Mouse (Mus musculus) right cerebral cortex, postnatal 4 days (tissue): ENCODE data around the gene Galnt12.
"Not testable (repeated sequence)": the region's sequence is repeated elsewhere in the genome, so short reads cannot be mapped to it uniquely, and the experiment has no call there.

Source experiments
- DNase-seq: peaks from one replicate; pipeline ENCODE4 v3.0.0-alpha.2; 2022

The Galnt12 gene

DNA sequence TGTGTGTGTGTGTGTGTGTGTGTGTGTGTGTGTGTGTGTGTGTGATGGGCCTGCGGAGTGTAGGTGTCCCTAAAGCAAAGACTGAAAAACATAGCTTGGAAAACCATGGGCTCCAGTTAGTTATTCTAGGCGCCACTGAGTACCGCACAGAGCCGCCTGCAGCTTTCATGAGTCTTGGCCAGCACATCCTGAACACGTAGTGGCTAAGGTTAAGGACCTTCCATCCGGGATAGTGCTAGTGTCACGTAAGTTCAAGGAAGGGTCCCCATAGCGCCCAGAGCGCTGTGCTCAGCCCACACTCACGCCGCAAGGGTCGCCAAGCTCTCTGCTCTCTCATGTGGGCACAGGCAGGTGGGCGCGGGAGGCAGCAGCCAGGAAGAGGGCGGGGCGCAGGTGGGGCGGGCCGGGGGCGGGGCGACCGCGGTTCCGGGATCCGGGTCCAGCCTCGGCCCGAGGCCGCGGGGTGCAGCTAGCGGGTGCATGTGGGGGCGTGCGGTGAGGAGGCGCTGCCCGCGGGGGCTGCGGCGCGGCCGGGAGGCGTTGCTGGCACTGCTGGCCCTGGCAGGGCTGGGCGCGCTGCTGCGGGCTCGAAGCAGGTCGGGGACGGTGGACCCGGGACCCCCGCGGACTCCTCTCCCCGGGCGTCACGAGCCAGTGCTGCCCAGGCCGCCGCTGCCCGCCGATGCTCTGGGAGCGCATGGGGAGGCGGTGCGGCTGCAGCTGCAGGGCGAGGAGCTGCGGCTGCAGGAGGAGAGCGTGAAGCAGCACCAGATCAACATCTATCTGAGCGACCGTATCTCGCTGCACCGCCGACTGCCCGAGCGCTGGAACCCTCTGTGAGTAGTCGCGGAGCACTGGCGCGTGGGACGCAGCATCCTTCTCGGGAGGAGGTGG is at the start of gene Galnt12:
Gene Galnt12, plus strand, starts transcription at position 417 of the 894 bp plus-strand sequence.
- peak; percentile 47 for DNase-seq

DNA sequence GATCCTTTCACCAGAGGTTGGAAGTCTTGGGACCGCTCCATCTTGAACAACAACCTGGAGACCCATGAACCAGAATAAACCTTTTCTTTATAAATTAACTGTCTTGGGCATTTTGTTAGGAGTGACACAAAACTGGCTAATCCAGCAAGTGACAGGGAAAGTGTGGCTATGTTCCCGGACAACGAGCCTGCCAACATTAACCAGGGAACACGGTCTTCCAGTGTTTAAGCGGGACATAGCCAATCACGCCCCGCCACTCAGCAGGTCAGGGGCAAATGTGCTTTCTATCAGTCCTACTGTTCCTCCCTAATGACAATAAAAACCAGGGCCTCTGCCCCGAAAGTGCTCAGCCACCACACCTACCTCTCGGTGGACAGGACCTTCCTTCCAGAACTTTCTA is 47.8 kb upstream of the Galnt12 start:
- no peak for DNase-seq

DNA sequence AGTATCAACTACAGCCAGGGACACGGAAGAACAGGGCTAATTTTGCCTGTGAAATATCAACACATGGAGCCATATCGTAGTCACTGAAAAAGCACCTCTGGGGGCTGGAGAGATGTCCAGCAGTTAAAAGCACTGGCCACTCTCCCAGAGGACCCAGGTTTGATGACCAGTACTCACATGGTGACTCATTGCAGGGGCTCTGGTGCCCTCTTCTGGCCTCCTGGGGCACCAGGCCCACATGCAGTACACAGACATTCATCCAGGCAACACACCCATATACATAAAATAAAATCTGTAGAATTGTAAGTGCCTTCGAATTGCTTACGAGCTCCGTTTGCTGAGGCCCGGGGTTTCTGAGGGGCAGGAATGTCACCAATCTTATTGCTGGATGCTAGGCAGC is 44.7 kb upstream of the Galnt12 start:
- no peak for DNase-seq

DNA sequence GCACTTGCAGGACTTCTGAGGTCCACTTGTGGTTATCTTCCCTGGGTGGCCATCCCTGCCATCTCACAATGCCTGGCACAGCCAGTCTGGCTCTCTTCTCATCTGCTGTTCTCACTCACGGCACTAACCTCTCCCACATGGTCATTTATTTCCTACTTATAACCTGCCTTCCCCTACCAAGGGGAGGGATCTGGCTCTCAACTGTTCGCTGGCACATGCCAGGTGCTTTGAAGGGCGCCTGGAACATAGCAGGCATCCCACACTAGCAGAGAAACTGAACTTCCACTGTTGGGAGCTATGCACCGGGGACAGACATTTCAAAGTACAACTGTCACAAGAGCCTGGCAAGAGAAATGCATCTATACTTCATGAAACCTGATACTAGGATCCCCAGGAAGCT is 43.9 kb upstream of the Galnt12 start:
- no peak for DNase-seq

DNA sequence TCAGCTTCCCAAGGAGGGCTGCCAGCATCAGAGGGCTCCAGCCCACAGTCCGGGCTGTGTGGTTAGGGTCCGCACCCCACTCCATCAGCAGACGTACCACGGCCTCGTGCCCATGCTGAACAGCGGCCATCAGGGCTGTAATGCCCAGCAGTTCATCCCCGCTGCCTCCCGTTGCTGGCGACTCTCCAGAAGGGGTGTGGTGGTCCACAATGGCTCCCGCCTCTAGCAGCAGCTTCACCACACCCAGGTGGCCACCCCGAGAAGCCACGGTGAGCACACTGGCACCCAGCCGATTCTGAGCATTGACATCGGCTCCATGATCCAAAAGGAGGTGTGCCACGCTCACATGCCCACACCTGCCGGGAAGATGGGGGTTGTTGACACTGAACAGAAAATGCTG is 42.5 kb upstream of the Galnt12 start:
- no peak for DNase-seq

DNA sequence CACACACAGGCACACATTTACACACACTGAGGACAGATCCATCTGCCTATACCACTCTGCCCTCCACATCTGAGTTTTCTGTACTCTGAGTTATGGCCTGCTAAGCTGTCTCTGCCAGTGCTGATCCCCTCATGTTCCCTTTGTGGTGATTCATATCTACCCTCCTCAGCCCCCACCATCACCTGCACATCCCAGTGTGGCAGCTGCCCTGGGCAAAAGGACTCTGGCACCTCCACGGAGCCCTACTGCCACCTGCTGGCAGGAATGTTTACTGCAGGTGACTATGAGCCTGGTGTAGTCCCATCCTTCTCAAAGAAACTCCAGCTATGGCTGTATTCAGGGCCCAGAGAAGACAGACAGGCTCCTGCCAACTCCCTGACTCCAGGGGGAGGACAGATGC is 41.5 kb upstream of the Galnt12 start:
- DNase-seq = peak; percentile 90

DNA sequence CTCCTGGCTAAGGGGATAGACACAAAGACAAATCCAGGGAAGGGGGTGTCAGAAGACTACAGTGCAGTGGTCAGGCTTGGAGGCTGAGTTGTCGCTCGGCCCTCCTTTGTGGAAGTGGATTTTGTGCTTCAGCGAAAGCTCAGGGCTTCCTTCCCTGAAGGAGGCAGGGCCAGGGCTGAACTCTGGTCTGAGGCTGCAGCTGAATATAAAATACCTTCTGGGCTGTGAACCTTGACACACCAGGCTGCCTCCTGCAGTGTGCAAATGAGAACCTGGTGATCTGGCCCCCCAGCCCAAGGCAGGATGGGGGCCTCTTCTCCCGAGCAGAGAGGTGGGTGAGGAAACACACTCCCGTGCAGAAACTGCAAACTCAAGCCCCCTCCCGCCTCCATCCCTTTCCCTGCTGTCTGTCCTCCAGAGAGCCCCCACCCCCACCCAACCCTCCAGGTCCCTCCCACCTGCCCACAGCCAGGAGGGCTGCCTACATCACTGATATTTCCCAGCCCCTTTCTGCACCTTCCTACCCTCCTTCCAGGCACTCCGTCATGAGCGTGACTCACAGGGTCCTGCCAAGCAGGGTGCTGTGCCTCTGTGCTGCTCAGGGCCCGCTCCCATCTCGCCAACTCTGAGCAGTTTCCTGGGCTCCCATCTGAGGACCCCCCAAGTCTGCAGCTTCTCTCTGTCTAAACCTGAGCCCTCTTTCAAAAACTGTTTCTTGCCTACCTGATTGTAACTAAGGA is 40.9 kb upstream of the Galnt12 start:
- DNase-seq = no peak

DNA sequence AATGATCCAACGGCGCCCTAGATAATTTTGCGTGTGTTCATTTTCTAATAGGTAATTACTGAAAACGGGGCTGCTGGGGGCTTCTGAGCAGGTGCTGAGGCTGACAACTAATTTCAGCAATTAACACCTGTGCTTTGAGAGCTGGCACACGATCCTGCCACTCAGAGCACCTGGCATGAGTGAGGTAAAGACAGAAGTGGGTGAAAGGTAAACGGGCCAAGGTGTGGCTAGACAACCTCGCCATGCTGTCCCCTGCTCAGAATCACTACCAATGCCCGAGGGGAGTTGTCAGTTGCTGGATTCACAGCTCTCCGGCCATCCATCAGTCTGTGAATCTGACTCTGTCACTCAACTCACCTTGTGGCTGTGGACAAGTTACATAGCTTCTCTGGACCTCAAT is 39.8 kb upstream of the Galnt12 start:
- no peak for DNase-seq

DNA sequence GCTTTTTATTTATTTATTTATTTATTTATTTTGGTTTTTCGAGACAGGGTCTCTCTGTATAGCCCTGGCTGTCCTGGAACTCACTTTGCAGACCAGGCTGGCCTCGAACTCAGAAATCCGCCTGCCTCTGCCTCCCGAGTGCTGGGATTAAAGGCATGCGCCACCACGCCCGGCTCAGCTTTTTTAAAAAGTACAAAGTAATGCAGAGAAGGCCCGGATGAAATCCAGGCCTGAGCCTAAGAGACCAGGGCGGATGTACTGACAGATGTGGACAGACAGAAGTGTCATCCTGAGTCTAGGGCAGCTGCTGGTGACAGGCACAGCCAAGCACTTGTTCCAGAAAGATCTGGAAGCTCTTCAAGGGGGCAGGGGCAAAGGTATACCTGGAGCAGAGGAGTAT is 36.5 kb upstream of the Galnt12 start:
- not testable (repeated sequence) for DNase-seq

DNA sequence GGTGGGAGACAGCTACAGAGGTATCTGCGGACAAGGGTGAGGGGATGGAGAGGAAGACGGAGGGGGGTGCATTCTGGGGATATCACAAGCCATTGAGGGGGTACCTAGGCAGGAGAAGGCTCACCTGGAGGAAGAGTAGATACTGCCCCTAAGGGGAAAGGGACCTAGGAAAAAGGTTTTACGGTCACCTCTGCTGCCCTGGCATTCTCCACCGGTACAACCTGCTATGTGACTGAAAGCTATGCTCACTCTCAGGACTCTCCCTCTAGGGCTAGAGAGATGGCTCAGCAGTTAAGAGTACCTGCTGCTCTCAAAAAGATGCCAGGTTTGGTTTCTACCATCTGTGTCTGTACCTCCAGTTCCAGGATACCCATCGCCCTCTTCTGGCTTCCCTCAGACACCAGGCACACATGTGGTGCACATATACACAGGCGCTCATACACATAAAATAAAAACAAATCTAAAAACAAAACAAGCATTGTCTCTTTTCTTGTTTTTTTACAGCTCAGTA is 36.1 kb upstream of the Galnt12 start:
- DNase-seq = no peak

DNA sequence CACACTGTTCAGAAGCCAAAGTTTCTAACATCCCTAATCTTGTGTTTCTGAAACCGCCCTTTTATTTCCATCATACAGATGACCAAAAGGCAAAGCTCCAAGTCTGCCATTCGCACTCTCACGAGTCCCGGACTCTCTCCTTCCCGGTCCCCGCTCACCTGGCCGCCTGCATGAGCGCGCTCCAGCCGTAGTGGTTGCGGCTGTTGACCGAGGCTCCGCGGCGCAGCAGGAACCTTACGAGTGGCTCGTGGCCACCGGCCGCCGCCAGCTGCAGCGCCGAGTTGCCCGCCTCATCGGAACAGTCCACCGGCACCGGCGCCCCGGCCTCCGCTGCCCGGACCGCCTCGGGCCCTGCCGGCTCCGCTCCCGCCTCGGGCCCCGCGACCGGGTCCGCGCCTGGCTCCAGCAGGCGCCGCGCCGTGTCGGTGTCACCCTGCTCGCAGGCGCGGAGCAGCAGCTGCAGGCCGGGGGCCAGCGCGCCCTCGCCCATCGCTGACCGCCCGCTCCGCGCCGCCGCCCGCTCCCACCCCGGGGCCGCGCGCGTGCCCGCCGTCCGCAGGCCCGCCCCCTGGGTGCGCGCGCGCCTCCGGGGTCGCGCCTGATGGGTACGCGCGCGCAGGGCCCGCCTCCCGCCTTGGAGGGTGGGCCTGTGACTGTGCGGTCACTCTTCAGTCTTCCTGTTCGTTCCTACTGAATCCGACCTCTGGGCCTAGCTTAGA is 34.8 kb upstream of the Galnt12 start, which contains the start of gene Anks6:
Gene Anks6, minus strand, starts transcription at position 637 of the 719 bp plus-strand sequence.
- peak; percentile 79 for DNase-seq

DNA sequence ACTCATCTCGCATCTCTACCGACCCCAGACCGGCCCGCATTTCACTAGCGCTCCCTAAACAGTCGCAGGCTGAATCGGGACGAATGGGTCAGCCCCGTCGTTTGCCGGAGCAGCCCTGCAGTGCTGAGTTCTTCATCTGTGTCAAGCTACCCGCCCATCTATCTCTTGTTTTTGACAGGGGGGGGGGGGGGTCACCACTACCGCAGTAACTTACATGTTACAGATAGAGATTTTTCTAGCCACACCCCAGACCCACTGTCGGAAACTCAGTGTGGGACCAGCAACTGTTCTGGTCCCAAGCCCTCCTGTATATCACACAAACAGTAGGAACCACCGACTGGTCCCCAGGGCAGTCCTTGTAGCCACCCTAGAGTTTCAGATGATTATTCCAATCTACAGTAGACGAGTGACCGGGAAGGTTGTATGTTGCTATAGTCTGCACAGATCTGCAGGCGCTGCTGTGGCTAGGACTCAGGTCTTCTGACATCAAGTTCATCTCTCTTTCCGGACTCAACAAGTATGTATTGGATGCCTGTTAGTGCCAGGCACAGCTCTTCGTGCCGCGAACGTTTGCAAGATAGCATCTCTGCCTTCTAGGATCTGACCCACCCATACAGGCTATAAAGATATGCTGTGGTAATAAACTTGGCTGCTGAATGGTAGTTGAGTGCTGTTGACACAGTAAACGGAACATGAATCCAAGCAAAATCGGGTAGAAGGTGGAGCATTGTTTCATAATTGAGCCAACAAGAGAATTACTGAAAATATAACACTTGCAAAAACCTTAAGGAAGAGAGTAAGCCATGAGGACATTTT is 34.0 kb upstream of the Galnt12 start:
- DNase-seq = no peak

DNA sequence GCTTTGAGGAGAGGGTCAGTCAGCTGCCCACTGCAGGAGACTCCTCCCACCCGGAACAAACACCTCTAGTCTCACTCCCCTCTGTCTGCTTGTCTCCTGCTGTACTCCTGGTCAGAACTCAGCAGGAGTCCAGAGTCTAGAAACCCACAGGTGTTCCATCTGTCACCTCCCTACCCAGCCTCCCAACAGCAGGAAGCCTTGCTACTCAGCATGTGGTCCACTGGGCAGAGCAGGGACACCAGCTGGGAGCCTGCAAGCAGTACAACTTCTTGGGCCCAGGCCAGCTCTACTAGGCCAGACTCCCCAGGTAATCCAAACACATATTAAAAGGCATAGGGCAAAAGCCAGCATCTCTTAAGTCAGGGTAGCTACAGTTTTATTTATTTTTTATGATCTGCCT is 30.8 kb upstream of the Galnt12 start:
- DNase-seq = no peak

DNA sequence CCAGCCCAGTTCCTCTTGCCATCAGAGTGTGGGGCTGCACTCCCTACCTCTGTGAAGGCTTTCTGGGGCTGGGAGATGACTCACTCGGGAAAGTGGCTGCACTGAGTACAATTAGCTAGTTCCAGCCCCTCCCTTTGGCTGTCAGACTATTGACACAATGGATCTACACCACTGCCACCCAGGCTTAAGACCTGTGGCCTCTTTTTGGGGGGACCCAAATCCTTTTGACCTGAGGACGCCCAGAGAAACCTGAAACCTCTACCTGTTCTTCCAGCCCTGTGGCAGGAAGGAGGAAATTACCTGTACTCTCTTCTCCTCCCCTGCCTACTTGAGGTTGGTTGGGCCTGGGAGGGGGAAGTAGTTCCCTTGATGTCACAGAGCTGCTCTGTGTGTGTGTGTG is 16.7 kb upstream of the Galnt12 start:
- no peak for DNase-seq

DNA sequence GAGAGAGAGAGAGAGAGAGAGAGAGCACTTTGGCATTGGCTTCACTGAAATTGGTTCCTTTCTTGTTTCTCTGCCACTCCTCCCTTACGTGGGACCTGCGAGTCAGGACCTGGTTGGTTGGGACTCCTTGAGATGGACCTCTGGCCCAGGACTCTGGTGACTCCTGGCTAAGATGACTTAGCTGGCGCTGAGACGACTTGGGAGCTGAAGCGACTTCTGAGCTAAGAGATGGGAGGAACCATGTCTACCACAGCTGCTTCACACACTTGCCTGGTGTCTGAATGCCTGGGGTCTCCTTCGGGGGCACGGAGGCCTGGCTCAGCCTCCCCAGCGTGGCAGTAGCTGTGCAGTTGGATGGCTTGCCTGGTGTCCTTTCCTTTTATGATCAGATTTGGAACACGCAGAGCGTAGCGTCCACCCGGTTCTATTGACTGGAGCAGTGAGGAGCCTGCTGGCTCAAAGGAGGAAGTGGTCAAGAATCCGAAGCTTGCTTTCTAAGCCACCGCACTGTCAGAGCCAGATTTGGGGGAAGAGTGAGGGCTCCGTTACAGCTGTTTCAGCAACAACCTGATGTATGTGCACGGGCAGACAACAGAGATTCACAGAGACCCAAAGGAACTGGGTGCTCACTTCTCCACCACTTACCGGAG is 11.6 kb upstream of the Galnt12 start:
- no peak for DNase-seq

DNA sequence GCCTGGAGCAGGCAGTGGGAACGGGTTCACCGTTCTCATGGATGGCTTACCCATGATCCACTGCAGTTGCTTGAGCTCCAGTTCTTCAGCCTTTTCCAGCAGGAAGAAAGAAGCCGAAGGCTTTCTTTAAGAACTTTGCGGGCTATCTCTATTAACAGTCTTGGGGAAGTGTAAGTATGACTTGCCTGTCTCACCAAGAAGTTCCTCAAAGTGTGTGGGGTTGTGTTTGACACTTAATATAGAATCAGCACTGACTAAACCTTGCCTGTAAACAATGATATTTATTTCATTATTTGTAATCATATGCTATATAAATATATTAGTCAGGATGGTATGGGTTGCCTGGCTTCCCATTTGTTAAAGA is 11.1 kb upstream of the Galnt12 start:
- no peak for DNase-seq

DNA sequence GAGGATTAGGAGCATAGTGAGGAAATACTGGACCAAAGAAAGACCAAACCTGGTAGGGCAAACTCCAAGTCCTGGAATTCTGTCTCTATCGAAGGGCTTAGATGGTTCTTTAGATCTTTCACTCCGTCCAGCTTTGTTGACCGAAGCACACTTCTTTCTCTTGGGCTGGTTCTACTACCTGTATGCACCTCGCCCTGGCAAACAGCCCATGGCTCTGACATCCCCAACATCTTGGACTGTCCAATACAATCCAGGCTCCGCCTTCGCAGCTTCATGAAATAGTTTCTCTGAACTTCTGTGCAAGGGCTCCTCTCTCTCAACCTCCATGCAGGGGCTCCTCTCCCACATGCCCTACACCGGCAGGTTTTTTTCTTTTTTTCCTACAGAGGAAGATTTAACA is 7.9 kb upstream of the Galnt12 start:
- no peak for DNase-seq

DNA sequence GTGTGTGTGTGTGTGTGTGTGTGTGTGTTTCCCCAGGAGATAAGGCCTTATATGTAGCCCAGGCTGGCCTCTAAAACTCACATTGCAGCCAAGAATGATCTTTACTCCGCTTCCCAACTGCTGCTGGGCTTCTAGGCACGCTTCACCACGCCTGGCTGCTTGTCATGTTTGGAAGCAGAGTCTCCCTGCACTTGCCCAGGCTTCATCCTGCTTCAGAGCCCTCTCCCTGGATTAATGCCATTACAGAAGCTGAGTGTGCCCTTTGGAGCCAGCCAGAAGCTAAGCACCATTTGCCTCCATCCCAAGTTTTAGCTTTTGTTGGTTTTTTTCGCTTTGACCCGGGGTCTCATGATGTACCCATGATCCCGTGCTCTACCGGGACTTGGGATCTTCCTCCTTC is 3.0 kb upstream of the Galnt12 start:
- no peak for DNase-seq

DNA sequence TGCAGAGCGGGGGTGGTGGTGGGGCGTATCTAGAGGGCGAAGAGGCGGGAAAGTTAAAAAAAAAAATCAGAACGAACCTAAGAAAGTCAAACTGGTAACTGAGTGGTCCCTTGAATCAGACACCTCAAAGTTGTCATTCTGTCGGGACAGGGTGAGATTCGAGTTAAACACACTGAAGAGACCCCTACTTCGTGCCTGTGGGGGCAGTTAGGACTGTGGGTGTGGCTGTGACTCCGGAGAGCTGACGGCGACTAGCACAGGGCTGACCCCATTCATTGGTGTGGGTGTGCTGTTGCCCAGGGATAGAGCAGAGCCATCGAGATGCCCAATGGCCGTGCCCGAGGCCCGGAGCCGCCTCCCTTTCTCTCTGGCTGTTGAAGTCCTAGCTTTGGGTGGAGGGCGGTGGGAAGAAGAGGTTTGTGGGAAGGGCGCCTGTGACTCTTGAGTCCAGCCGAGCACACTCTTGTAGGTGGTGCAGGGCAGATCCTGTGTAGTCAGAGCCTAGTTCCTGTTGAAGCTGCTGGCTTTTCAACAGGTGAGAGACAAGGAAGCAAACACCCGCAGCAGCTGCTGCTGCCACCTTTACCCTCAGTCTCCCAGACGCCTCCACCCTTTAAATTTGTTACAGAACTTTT is 795 bp downstream of the Galnt12 start:
- DNase-seq = no peak

DNA sequence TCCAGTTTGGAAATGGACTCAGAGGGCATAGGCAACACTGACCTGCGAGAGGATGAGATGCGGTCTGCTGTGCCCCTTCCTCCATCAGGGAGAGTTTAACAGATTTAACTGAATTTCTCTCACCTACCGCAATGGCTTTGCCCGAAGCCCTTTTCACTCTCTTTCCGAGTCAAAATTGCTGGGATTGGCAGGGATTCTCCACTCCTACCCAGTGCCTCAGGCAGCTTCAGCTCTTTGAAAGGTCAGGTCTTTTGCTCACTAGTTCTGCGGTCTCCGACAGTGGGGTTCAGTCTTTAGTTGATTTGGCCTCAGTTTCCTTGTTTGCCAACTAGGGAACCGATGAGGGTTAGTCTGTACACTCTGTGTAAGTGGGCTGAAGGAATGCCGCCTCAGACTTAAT is 1.5 kb downstream of the Galnt12 start:
- DNase-seq = no peak

DNA sequence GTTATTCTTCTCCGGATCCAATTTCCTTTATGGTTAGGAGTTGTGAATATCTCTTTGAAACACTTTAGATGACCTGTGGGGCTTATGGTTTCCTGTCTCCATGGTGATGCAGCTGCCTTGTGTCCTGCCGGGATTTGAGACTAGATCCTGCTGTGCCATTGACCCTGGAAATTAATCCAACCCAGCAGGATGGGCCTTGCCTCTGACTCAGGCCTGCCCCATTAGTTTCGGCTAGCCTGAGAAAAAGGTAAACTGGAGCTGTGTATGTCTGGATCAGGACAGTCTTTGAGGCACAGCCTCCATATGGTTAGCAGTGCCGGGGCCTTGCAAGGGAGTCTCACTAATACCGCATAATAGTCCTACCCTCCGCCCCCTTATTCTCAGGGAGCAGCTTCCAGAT is 1.9 kb downstream of the Galnt12 start:
- DNase-seq = no peak
